Mouse (Mus musculus) heart, postnatal 10 days (tissue): Measurements from ENCODE around the gene Fads6. TPM values are rescaled to one million over a fixed set of nuclear protein-coding genes. Genes with fewer than 3 reads are reported as not detected.

Experiments used
- DNase-seq, 2 experiments: peaks; one replicate each; pipeline ENCODE4 v3.0.0; 2021
- intact Hi-C: fragments of 180-260 bp; cut with DNase I; formaldehyde crosslinking; loops from one replicate; pipeline ENCODE4 v1.15.1; 2025
- total RNA-seq, 2 experiments: library from RNA; stranded (reverse); gene quantifications; 2 replicates each; pipeline ENCODE4 v1.2.3; 2021

The Fads6 gene
- total RNA-seq, 2 experiments from 2014 or later: 0.89 to 1.2 TPM

DNA sequence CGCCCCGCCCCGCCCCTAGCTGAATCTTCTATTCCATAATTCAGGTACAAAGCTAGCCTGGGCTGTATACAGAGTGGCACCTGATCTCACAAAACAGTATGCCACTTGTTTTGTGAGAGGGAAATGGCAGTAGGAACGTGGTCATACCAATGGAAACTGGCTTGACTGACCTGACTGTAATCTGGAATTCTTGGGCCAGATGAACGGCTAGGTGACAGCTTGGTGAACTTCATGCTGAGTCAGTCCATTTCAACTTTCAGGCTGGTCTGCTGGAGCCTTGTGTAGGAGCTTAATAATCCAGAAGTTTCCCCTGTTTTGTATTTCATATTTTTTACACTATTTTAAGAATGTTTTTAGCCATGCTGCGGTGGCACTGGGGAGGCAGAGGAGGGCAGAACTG lies 19.3 kb downstream of the Fads6 start:
- no peak for DNase-seq
- intact Hi-C loops: no loop called here

- DNase-seq: no peak
- intact Hi-C loops: no loop called here
Measured at GRCm38 (mm10) chr11:115277604-115277975, 19.9 kb downstream of the Fads6 start.

DNA sequence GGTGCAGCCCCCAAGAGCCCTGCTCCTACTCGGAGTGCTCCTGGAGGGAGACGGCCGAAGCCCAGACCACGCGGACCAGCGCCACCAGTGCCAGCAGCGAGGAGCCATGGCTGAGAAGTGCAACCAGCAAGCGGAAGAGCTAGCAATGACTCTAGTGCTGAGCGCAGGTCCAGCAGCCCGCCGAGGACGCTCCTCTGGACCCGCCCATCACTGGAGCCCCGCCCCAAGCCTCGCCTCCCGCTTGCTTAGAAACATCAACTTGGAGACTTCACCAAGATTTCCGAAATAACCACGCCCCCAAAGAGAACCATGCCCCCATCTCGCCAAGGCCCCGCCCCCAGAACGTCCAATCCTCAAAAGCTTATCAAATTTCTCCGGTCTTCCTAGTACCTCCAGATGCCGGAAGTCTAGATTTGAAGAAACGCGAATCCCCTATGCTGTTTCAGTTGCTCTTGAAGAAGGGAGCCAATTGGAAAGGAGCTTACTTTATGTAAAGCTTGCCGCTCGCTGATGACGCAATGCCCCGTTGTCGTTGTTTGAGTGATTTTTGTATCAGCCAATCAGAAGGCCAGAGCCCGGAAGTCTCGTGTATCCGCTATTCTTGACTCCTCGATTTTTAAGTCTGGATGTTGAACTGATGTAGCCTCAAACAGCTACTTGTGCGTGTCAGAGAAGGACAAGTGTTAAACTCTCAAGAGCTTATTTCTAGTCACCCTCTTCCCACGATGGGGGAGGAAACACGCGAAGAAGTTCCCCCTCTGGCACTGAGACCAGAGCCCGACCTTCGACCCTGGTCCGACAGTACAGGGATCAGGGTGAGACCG lies 20.5 kb downstream of the Fads6 start, which contains the start of gene Fdxr:
Fdxr (minus strand) TSS at position 271 of the 824 bp plus-strand sequence.
- intact Hi-C loops: no loop called here
- peak; percentile 99 for DNase-seq

DNA sequence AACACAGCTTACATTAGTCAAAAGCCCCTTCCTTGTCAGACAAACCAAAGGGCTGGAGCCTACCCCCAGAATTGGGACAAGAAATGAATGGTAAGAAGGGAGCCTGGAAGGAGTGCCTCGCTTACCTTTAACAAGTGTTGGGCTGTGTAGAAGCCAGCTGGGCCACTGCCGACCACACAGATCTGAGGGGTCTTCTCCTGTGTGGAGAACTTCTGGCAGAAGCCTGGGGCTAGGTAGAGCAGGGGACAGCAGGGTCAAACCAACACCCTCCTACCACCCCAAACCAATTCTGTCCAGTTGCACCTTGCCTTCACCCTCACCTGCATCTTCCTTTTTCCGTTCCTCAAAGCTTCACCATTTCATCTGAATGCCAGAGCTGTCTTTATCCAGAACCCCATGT lies 21.5 kb downstream of the Fads6 start:
- DNase-seq: no peak
- intact Hi-C loops: no loop called here

- intact Hi-C loops: no loop called here
- no peak for DNase-seq
Measured at GRCm38 (mm10) chr11:115275509-115275908, 22.0 kb downstream of the Fads6 start.

GRCm38 (mm10) chr11:115274771-115275170 lies 22.7 kb downstream of the Fads6 start:
- DNase-seq: no peak
- intact Hi-C loops: loop anchor here (5.0 kb wide), 2 partner anchors 52 to 192 kb away; no protein-coding TSS in a partner anchor

GRCm38 (mm10) chr11:115274178-115274577 lies 23.3 kb downstream of the Fads6 start:
- intact Hi-C loops: loop anchor here (5.0 kb wide), 2 partner anchors 52 to 192 kb away; no protein-coding TSS in a partner anchor
- no peak for DNase-seq

GRCm38 (mm10) chr11:115273735-115274134 lies 23.7 kb downstream of the Fads6 start:
- no peak for DNase-seq
- intact Hi-C loops: loop anchor here (5.0 kb wide), 2 partner anchors 51 to 191 kb away; no protein-coding TSS in a partner anchor

DNA sequence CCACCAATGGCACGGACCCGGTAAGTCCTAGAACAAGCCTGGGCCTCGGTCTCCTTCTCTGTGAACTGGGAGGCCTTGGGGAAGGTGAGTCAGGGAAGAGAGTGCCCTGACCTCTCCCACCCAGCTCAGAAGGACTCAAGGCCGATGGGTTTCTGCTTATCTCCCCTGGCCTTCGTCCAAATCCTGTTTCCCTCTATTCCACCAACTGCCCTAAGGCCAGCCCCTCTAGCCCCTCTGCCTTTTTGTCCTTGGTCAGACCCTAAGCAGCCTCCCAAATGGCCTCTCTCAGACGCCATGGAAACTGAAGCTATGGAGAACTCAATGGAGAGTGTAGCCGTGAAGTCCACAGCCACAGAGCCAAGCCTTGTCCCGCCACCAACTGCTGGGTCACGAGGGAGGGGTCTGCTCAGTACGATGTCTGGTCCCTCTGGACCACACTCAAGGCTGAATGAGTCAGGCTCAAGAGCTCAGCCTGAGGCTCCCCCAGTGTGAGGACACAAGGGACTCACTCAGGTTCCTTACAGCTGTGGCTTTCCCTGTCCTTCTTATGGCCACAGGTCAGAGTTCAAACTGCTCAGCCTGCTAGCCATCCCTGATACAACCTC lies 24.5 kb downstream of the Fads6 start:
- intact Hi-C loops: loop anchor here (5.0 kb wide), 2 partner anchors 51 to 191 kb away; no protein-coding TSS in a partner anchor
- DNase-seq: no peak

DNA sequence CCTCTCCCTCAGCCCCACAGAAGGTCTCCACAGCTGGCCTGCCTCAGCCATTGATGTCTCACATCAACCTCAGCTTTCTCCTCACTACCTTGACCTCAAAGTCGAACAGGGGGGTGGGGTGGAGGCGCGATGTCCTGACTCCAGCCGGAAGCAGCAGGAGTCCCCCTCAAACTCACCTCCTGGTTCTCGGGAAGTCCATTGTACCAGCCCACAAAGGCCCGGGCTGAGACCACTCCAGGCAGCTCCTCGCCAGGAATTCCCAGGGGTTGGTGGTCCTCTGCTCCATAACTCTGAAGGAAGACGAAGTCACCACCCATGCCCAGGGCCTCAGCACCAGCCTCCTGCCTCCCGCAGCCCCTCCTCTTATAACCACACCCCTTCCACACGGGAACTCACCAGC lies 26.0 kb downstream of the Fads6 start:
- DNase-seq: no peak
- intact Hi-C loops: loop anchor here (2.0 to 5.0 kb wide), 3 partner anchors 49 to 189 kb away; no protein-coding TSS in a partner anchor

DNA sequence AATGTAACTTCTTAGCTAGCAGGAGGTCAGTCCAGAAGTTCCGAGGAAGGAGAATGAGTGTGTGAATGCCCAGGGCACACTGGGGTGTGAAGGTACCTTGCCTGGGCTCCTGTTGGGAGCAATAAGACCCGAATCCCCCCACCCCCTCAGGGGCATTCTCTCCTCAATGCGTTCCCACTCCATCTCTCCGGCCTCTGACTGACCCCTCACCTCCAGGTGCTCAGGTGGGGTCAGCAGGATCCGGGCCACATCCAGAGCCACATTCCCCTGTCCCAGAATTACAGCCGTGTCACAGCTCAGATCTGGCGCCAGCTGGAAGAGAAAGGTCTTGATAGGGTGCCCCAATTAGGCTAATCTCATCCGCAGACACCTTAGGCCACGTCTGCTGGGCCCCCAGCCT lies 26.4 kb downstream of the Fads6 start:
- intact Hi-C loops: loop anchor here (2.0 to 5.0 kb wide), 3 partner anchors 49 to 189 kb away; no protein-coding TSS in a partner anchor
- no peak for DNase-seq

GRCm38 (mm10) chr11:115270148-115270861 lies 27.2 kb downstream of the Fads6 start:
- intact Hi-C loops: loop anchor here (1.0 to 5.0 kb wide), 4 partner anchors 48 to 188 kb away; no protein-coding TSS in a partner anchor
- peak; percentile 80 to 90 for DNase-seq

DNA sequence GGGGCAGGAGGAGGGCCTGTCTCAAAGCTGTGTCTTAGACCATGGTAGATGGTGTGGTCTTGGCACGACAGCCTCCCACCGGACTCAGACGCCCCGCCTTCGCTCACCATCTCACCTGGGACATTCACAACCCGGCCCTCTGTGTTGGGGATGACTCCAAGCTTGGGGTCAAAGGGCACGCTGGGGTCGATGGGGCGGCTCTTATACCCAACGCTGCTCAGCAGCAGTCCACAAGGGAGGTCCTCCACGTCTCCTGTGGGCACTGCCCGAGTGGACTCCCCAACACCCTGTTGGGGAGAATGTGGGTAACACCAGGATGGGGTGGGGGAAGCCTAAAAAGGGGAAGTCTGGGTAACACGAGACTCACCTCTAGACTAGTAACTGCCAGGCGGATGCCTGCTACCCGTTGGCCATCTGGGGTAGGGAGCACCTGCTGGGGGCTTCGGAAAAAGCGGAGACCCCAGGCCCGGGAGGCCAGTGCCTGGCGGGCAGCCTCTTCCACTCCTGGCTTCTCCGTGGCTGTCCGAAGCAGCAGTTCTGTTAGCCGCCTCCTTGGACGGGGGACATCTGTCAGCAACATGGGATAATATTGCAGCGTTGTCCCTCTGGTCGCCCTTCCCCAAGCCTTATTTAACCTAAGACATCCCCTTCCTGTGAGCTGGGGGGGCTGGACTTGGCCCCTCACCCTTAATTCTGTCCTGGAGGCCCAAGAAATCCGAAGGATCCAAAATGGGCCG lies 28.0 kb downstream of the Fads6 start:
- intact Hi-C loops: loop anchor here (1.0 to 5.0 kb wide), 4 partner anchors 47 to 187 kb away; no protein-coding TSS in a partner anchor

DNA sequence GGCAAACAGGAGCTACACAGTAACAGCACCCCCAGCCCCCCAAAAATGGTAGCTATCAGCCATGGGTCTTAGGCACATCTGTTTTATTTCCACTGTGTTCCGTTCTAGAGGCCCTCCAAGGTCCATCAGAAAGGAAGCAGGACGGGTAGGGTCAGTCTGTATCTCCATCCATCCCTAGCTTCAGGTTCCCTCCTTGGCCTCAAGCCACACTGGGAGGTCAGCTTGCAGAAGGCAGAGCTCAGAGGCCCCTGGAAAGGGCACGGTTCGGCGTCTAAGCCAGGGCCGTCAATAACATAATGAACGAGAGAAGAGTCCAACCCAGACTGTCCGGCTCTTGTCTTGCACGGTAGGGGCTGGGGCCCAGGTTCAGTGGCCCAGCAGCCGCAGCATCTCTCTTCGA lies 29.5 kb downstream of the Fads6 start:
- DNase-seq: no peak
- intact Hi-C loops: no loop called here

More for the DNA sequence above, 28.0 kb downstream of the Fads6 start:
- DNase-seq: no peak

DNA sequence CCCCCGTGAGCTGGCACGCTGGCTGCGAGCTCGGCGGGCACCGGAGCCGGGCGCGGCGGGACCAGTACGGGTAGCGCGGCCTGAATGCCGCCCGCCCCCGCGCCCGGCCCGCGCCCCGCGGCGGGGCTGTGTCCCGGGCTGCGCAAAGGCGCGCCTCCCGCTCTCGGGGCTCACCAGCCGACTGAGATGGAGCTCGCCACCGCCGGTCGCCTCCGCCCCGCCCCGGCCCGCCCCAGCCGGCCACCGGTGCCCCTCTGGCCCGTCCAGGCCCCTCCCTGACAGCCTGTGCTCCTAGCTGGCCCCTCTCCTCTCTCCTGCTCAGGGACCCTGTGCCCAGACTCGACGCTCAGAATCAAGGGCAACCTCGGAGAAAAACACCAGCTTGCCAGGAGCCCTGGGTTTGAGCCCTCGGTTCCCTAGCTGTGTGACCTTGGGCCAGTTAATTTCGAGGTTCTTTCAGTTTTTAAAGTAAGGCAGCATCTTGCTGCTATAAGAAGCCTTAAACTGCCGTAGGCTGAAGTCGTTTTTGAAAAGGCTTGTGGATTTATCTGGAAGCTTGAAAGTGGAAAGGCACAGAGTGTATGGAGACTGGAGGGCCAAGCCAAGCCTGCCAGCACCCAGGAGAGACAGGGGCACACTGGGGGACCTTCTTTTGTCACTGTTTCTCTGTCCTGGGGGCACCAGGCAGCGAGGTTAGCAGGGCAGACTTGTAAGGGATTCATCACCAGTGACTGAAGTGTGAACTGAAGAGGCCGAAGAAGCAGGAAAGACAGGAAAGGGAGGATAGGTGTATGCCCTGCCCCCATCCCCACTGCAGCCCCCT lies 30.2 kb downstream of the Fads6 start, which contains the start of gene Grin2c:
Grin2c (minus strand) TSS at position 183 of the 823 bp plus-strand sequence.
- no peak for DNase-seq
- intact Hi-C loops: no loop called here

DNA sequence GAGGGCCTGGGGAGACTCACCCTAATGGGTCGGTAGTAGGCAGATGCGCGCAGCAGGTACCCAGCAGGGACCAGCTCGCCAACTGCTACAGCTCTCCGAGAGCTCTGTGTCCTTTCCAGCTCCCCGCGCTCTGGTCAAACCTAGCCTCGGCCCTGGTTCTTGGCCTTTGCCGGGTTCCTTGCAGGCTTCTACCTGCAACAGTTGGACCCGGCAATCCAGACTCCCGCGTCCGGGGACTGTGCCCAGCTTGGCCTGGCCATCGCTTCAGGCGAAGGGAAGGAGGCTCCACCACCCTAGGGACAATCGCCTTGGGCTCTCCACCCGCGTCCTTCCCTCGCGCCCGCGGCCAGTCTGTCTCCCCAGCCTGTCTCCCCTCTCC lies 31.1 kb downstream of the Fads6 start:
- no peak for DNase-seq
- intact Hi-C loops: no loop called here

DNA sequence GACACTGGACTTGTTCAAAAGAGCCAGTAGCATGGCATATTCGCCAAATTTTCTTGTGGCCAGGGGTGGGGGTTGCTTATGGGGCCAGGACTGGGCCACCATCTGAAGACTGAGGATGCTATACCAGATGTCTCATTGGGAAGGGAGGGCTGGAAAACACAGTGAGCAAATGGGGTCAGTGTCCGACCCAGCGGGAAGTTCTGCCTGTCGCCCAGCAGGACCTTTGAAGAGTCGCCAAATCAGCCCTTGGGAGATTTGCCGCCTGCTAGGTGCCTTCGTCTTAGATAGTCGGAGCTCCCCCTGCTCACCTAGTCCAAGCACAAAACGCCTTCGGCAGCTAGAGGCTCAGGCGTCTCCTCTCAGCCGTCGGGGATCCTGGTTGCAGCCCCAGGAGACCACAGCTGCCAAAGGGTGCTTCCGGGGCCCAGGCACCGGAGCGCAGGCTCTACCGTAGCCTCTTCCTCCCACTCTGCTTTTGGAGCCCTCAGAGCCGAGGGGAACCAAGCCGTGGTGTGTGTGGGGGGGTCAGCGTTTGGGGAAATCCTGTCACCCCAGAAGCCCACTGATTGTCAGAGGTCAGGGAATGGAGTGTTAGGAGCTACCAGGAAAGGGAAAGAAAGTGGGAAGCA lies 31.6 kb downstream of the Fads6 start:
- no peak for DNase-seq
- intact Hi-C loops: no loop called here

DNA sequence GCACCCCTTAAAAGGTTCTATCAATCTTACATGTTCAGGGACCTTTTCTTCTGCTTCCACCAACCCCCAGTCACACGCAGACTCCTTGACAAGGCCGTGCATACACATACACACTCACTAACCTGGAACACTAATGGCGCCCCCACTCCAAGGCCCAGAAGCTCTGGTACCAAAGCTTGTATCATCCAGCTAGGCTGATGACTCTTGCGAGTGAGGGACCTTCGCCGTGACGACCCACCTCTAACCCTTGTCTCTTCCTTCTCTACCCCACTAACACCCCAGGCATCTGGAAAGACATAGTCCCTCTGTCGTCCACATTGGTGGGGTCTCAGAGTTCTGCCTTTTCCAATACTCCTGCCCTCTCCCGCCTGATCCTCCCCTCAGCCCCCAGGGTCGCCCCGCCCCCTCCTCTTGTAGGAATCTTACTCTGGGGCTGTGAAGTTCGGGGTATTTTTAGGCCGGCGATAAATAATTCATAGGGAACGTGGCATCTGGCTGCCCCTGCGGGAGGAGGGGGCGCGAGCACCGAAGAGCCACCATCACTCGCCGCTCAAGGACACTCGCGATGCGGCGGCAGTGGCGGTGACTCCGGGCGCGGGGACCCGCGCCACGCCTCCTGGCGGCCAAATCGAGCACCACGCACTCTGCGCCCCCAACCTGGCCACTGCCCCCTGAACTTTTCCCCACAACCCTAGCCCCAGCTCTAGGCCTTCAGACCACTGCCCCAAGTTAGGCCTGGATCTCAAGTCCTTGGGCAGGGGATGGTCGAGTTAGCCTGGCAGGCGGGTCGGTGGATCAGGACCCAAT lies 32.4 kb downstream of the Fads6 start:
- no peak for DNase-seq
- intact Hi-C loops: loop anchor here (1.0 kb wide), 1 partner anchor 62 kb away; no protein-coding TSS in a partner anchor
